Mouse (Mus musculus): ENCODE measurements around the gene Zfp972. TPM values are rescaled to one million over a fixed set of nuclear protein-coding genes. Genes with fewer than 3 reads are reported as not detected.

The Zfp972 gene
- total and polyA plus RNA-seq, 2 experiments from 2014 or later: 1.00 TPM; not detected in 1

Other genes starting within 250 kb of the Zfp972 start
- gene Gm14322, start 166.3 kb downstream of the Zfp972 start, total RNA-seq (2014; rRNA removed): 1.8 and 2.6 TPM in 2 replicates
- gene Gm14322, start 166.3 kb downstream of the Zfp972 start, polyA plus RNA-seq (2015; fragmentation: Nextera tagmentation; extraction: Ambion mirVana): 4.6 and 5.7 TPM in 2 replicates
- gene Gm14325, start 85.3 kb downstream of the Zfp972 start, total RNA-seq (2014; rRNA removed): 69.3 and 150 TPM in 2 replicates
- 33.7 and 44.7 TPM in 2 replicates for gene Gm14325, start 85.3 kb downstream of the Zfp972 start, polyA plus RNA-seq (2015; fragmentation: Nextera tagmentation; extraction: Ambion mirVana)
- 1.9 and 3.3 TPM in 2 replicates for gene Gm14327, start 28.5 kb downstream of the Zfp972 start, total RNA-seq (2014; rRNA removed)
- 2.6 and 4.1 TPM in 2 replicates for gene Gm14327, start 28.5 kb downstream of the Zfp972 start, polyA plus RNA-seq (2015; fragmentation: Nextera tagmentation; extraction: Ambion mirVana)
- gene Gm14326, start 31.7 kb upstream of the Zfp972 start, total RNA-seq (2014; rRNA removed): 11.0 and 17.3 TPM in 2 replicates
- gene Gm14326, start 31.7 kb upstream of the Zfp972 start, polyA plus RNA-seq (2015; fragmentation: Nextera tagmentation; extraction: Ambion mirVana): 15.3 and 15.9 TPM in 2 replicates
- 9.6 and 13.0 TPM in 2 replicates for gene Zfp971, start 97.7 kb upstream of the Zfp972 start, total RNA-seq (2014; rRNA removed)
- gene Zfp971, start 97.7 kb upstream of the Zfp972 start, polyA plus RNA-seq (2015; fragmentation: Nextera tagmentation; extraction: Ambion mirVana): 11.2 and 12.0 TPM in 2 replicates
- gene Zfp931, start 152.9 kb upstream of the Zfp972 start, total RNA-seq (2014; rRNA removed): 17.4 and 17.5 TPM in 2 replicates
- gene Zfp931, start 152.9 kb upstream of the Zfp972 start, polyA plus RNA-seq (2015; fragmentation: Nextera tagmentation; extraction: Ambion mirVana): 12.9 and 14.8 TPM in 2 replicates
- 105 and 130 TPM in 2 replicates for gene Phactr3, start 193.4 kb upstream of the Zfp972 start, total RNA-seq (2014; rRNA removed)
- 94.2 and 96.5 TPM in 2 replicates for gene Phactr3, start 193.4 kb upstream of the Zfp972 start, polyA plus RNA-seq (2015; fragmentation: Nextera tagmentation; extraction: Ambion mirVana)

All from midbrain, postnatal 0 days (tissue).